Mouse (Mus musculus): ENCODE results near the gene Ralgps1. TPM values are rescaled to one million over a fixed set of nuclear protein-coding genes. Genes with fewer than 3 reads are reported as not detected.
A peak's percentile ranks its signal among the peaks of the same experiment; 100 is the strongest.

The Ralgps1 gene
- total and polyA plus RNA-seq, 3 experiments: 0.89 to 2.6 TPM; not detected in 1

DNA sequence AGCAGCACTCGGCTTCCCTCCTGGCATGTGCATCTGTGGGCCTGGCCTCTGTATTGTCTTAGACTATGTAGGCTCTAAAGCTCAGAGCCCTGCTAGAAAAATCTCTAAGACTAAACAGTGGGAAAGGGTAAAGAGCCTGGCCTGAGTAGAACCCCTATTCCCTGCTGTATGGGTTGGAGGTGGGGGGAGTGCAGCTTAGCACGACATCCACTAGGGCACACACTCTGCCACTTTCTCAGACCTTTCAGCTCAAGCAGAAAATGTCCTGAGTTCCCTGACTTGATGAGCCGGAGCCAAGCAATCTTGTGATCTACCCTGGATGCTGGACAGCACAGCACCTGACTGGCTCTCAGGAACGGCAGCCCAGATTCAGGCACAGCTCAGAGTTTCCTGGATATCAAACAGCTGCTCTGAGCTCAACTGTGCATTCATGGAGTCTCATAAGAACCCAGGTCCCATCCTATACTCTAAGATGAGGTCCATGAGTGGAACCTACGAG lies 215.0 kb downstream of the Ralgps1 start:
- no peak overlapping the region for H3K4me3 ChIP-seq (ENCODE audit: control insufficient read depth in 1 of 2, insufficient read depth in 1 of 2, low read depth in 2 of 2, low read length in 2 of 2)
- DNase-seq (ENCODE audit: low read depth, low spot score): no peak
- TF ChIP-seq POLR2AphosphoS5 (IDR thresholded peaks at IDR 0.05; ENCODE audit: borderline replicate concordance, low read depth, low read length) (no peak), MXI1 (IDR thresholded peaks at IDR 0.05; ENCODE audit: low read depth, low read length) (no peak), POLR2A (IDR thresholded peaks at IDR 0.05; ENCODE audit: control insufficient read depth in 1 of 2, insufficient read depth in 1 of 2, low read depth in 1 of 2, low read length in 2 of 2, poor library complexity in 1 of 2) (no peak), MAFK (IDR thresholded peaks at IDR 0.05; ENCODE audit: borderline replicate concordance, low read depth, low read length) (no peak), ZMIZ1 (IDR thresholded peaks at IDR 0.05; ENCODE audit: low read depth, low read length) (no peak), MYB (IDR thresholded peaks at IDR 0.05; ENCODE audit: low read depth, low read length) (no peak), HCFC1 (IDR thresholded peaks at IDR 0.05; ENCODE audit: low read depth, low read length) (no peak), NELFE (IDR thresholded peaks at IDR 0.05; ENCODE audit: low read depth, low read length) (no peak), CTCF (IDR thresholded peaks at IDR 0.05 in 2 of 3, conservative IDR thresholded peaks at IDR 0.05 in 1 of 3; ENCODE audit: control insufficient read depth in 1 of 3, insufficient read depth in 1 of 3, low read depth in 2 of 3, low read length in 3 of 3, poor library complexity in 1 of 3, severe bottlenecking in 1 of 3) (no peak), CHD1 (IDR thresholded peaks at IDR 0.05; ENCODE audit: low read depth, low read length) (no peak), ETS1 (IDR thresholded peaks at IDR 0.05; ENCODE audit: low read depth, low read length) (no peak), TAL1 (IDR thresholded peaks at IDR 0.05; ENCODE audit: low read length) (no peak), UBTF (IDR thresholded peaks at IDR 0.05; ENCODE audit: borderline replicate concordance, insufficient read depth, low read depth, low read length) (no peak), USF1 (IDR thresholded peaks at IDR 0.05; ENCODE audit: low read depth, low read length) (no peak), GATA1 (IDR thresholded peaks at IDR 0.05; ENCODE audit: low read depth, low read length) (no peak)
- H3K27ac ChIP-seq (ENCODE audit: control insufficient read depth, low read depth, low read length): no peak overlapping the region
- H3K36me3 ChIP-seq (ENCODE audit: control insufficient read depth in 1 of 2, insufficient read depth in 2 of 2, low read length in 2 of 2): no peaks in the 10 kb centered on the region
- H3K27me3 ChIP-seq (ENCODE audit: control insufficient read depth in 1 of 2, insufficient read depth in 2 of 2, low read length in 2 of 2): no peaks in the 10 kb centered on the region
- no peak overlapping the region for H3K9ac ChIP-seq (ENCODE audit: control insufficient read depth, low read depth, low read length, poor library complexity, severe bottlenecking)
- H3K9me3 ChIP-seq (replicated peaks; ENCODE audit: insufficient read depth, low read length): no peaks in the 10 kb centered on the region
- no peaks in the 10 kb centered on the region for H3K79me2 ChIP-seq (ENCODE audit: control insufficient read depth, insufficient read depth, low read length, poor library complexity)
- no peaks in the 10 kb centered on the region for H3K4me1 ChIP-seq (ENCODE audit: control insufficient read depth in 1 of 2, insufficient read depth in 2 of 2, low read length in 2 of 2)

DNA sequence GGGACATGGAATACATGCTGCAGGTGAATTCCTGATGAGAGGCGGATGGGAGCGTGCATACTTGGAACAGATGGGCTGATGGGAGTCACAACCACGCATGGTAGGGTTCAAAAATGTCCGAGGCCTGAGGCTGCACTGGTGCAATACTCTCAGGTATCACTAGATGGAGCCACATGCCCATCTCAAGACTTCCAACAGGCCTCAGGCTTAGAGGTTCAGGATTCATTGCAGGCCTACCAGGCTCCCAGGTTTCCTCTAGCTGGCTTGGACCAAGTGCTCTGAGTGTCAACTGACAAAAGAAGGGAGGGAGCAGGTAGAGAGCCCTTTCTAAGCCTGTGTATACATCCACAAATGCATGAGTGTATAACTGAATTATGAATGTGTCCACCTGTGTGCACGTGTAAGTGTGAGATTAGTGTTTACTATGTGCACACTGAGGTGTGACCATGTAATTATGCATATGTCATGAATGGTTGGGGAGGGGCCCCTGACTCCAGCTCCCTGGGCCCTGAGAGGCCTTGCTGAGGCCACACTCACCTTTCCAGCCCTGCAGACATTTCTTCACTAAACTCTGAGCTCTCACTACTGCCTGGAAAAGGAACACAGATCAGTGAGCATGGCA lies 216.4 kb downstream of the Ralgps1 start:
- Histone ChIP-seq H3K4me3 (ENCODE audit: control insufficient read depth in 1 of 2, insufficient read depth in 1 of 2, low read depth in 2 of 2, low read length in 2 of 2) (no peak overlapping the region), H3K27me3 (ENCODE audit: control insufficient read depth in 1 of 2, insufficient read depth in 2 of 2, low read length in 2 of 2) (no peaks in the 10 kb centered on the region), H3K4me1 (ENCODE audit: control insufficient read depth in 1 of 2, insufficient read depth in 2 of 2, low read length in 2 of 2) (no peaks in the 10 kb centered on the region), H3K79me2 (ENCODE audit: control insufficient read depth, insufficient read depth, low read length, poor library complexity) (no peaks in the 10 kb centered on the region), H3K9me3 (replicated peaks; ENCODE audit: insufficient read depth, low read length) (no peaks in the 10 kb centered on the region), H3K9ac (ENCODE audit: control insufficient read depth, low read depth, low read length, poor library complexity, severe bottlenecking) (no peak overlapping the region), H3K36me3 (ENCODE audit: control insufficient read depth in 1 of 2, insufficient read depth in 2 of 2, low read length in 2 of 2) (no peaks in the 10 kb centered on the region), H3K27ac (ENCODE audit: control insufficient read depth, low read depth, low read length) (no peak overlapping the region)
- TF ChIP-seq TCF12 (IDR thresholded peaks at IDR 0.05; ENCODE audit: low read depth, low read length) (no peak), SMC3 (IDR thresholded peaks at IDR 0.05; ENCODE audit: low read depth, low read length) (peak; percentile 95), ZC3H11A (IDR thresholded peaks at IDR 0.05; ENCODE audit: low read depth, low read length) (peak; percentile 87), USF2 (IDR thresholded peaks at IDR 0.05; ENCODE audit: borderline replicate concordance in 1 of 2, insufficient read depth in 1 of 2, low read depth in 1 of 2, low read length in 2 of 2) (no peak), ZMIZ1 (IDR thresholded peaks at IDR 0.05; ENCODE audit: low read depth, low read length) (no peak), MYC (IDR thresholded peaks at IDR 0.05; ENCODE audit: low read depth, low read length) (no peak), SIN3A (IDR thresholded peaks at IDR 0.05; ENCODE audit: low read length) (no peak), GATA1 (IDR thresholded peaks at IDR 0.05; ENCODE audit: low read depth, low read length) (no peak), UBTF (IDR thresholded peaks at IDR 0.05; ENCODE audit: borderline replicate concordance, insufficient read depth, low read depth, low read length) (no peak), MEF2A (IDR thresholded peaks at IDR 0.05; ENCODE audit: extremely low read depth, insufficient replicate concordance, low read depth, low read length, poor library complexity, severe bottlenecking) (no peak), KAT2A (conservative IDR thresholded peaks at IDR 0.05; ENCODE audit: low read depth, low read length) (no peak), MAZ (IDR thresholded peaks at IDR 0.05; ENCODE audit: low read depth, low read length) (no peak), TBP (IDR thresholded peaks at IDR 0.05; ENCODE audit: low read depth, low read length) (no peak), USF1 (IDR thresholded peaks at IDR 0.05; ENCODE audit: low read depth, low read length) (no peak), CTCF (IDR thresholded peaks at IDR 0.05 in 2 of 3, conservative IDR thresholded peaks at IDR 0.05 in 1 of 3; ENCODE audit: control insufficient read depth in 1 of 3, insufficient read depth in 1 of 3, low read depth in 2 of 3, low read length in 3 of 3, poor library complexity in 1 of 3, severe bottlenecking in 1 of 3) (peak; percentile 80 to 97 (median 96))
- DNase-seq (ENCODE audit: low read depth, low spot score): peak; percentile 73

All from MEL (cell line).